Mouse (Mus musculus) testis, adult 2 months (tissue): ENCODE measurements around the gene Plce1.

Source experiments
- CTCF ChIP-seq: fragments of 200-500 bp; IDR thresholded peaks from 2 replicates; pipeline ENCODE4 v1.5.1; 2012; ENCODE audit warnings: low read depth, mild to moderate bottlenecking, inconsistent platforms, low read length, moderate library complexity; ENCODE audit not compliant: control insufficient read depth, insufficient read depth, insufficient replicate concordance
- POLR2A ChIP-seq: fragments of 200-500 bp; IDR thresholded peaks from 2 replicates; pipeline ENCODE4 v1.6.1; 2012; ENCODE audit warnings: low read depth, mild to moderate bottlenecking, inconsistent platforms, low read length, moderate library complexity; ENCODE audit not compliant: control insufficient read depth

DNA sequence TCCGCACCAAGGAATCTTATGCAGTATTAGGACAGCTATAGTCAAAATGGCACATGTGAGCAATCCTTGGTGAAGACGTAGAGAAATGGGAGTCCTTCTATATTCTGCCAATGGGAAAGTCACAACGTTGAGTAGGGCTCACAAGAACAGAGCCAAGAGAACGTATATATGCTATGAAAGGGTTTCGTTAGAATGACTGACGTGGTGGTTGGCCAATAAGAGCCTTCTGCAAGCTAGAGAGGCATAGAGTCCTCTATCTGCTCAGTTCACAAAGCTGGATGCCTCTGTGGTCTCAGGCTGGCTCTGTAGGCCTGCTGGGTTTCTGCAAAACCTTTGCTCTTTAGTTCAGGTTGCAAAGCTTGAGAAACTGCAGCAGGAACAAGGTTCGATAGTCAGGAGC, 49.6 kb upstream of the Plce1 start:
- TF ChIP-seq CTCF (no peak), POLR2A (no peak)
